Mouse (Mus musculus) stomach, postnatal 0 days (tissue): ENCODE results near the gene Fubp1.

Source experiments
- CTCF ChIP-seq: IDR thresholded peaks from 2 replicates; pipeline ENCODE4 v1.5.1; 2016; ENCODE audit warnings: antibody characterized with exemption, low read depth, mild to moderate bottlenecking, moderate library complexity
- EP300 ChIP-seq: optimal IDR thresholded peaks from 2 replicates; pipeline ENCODE3; 2016; ENCODE audit warnings: antibody characterized with exemption

DNA sequence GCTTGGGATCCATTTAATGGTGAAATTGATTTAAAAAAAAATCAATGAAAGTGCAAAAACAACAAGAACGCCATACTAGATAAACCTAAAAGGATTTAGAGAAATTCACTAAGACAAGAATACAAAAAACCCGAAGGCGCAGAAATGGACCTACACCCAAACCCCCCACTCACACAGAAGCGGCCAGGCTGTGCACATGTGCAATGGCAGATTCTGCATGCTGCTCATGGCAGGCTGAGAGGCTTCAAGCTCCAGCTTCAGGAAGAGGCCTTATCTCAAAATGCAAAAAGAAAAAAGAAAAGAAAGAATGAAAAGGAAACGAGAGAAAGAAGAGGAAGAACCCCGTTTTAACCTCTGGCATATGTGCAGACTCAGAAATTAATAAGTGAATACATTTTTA is 6.8 kb upstream of the Fubp1 start:
- TF ChIP-seq CTCF: no peak
- TF ChIP-seq EP300: no peak
